Mouse (Mus musculus): ENCODE measurements at regions not wholly inside any gene's neighbourhood (a gene's known extent, or its start where the extent isn't known, plus 50 kb on each side); places are given as distances from the start of the nearest gene placed in this dataset.

DNA sequence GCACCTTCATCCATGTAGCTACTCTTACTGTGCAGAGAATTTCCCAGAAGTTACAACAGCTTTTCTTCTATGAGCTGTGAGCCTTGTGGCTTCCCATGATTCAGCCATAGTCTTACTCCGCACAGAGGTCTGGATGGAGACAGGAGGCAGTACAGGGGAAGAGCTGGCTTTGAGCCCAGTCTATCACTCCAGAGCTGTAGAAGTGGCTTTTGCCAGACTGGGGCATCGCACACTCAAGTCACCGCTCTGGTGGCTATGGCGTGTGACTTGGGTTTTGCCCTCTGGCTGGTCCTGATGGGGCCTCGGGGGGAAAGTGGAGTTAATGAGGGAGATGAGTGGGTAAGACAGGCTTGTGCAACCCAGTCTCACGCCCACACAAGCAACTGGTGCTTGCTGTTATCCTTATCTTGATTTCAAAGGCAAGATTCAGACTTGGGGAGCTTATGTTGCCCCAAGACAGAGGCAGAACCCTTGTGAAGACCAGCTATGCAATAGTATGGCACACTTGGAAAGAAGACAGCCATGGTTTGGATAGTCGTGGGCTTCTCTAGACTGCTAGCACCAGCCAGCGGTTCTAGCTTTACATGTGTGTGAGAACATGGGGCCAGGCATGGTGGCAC, 81.7 kb upstream of the Zfp217 start:
- ATAC-seq (ENCODE audit: insufficient number of reproducible peaks, insufficient read depth, low FRiP score, low read depth) = no peak

DNA sequence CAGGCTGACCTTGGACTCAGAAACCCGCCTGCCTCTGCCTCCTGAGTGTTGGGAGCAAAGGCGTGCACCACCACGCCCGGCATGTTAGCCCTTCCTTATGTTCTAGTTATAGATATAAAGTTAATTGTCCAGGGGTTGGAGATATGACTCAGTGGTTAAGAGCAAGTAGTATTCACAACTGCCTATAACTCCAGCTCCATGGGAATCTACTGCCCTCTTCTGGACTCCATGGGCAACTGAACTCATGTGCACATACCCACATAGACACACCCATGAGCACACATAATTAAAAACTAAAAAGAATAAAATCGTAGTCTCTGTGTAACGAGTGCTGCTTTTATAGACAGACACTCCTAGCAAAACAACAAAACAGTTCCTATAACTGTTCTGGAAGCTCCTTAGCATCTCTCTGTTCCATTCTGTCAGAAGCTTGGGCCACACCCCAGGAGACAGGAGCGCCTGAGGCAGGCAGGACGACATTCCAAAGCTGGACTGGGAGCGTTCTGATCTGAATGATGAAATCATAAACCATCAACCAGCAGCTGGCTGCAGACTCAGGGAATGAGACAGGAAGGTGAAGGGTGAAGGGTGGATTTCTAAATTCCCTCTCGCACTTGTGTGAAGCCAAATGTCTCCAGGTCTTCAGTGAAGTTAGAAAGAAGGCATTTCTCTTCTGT, 80.6 kb upstream of the Zfp217 start:
- Histone ChIP-seq H3K27me3 (ENCODE audit: control insufficient read depth, insufficient read depth, low read length) (no peaks in the 10 kb centered on the region), H3K9me3 (ENCODE audit: control insufficient read depth, low read depth, low read length) (no peaks in the 10 kb centered on the region), H3K27ac (ENCODE audit: low read length) (no peak overlapping the region), H3K4me3 (ENCODE audit: low read depth, low read length) (no peak overlapping the region), H3K9ac (replicated peaks; ENCODE audit: low read depth, low read length) (no peak overlapping the region), H3K4me1 (ENCODE audit: control insufficient read depth, insufficient read depth, low read length) (no peaks in the 10 kb centered on the region), H3K36me3 (ENCODE audit: control insufficient read depth, insufficient read depth, low read length) (no peaks in the 10 kb centered on the region), H3K4me2 (replicated peaks; ENCODE audit: low read depth, low read length) (no peak overlapping the region)
- no peak for ATAC-seq (ENCODE audit: insufficient number of reproducible peaks, insufficient read depth, low FRiP score, low read depth)
- 80% methylated on average over 10 of the region's 10 CpGs for WGBS

More for the DNA sequence above, 81.7 kb upstream of the Zfp217 start:
- Histone ChIP-seq H3K9ac (replicated peaks; ENCODE audit: low read depth, low read length) (no peak overlapping the region), H3K9me3 (ENCODE audit: control insufficient read depth, low read depth, low read length) (no peaks in the 10 kb centered on the region), H3K4me3 (ENCODE audit: low read depth, low read length) (no peak overlapping the region), H3K4me2 (replicated peaks; ENCODE audit: low read depth, low read length) (no peak overlapping the region), H3K4me1 (ENCODE audit: control insufficient read depth, insufficient read depth, low read length) (no peaks in the 10 kb centered on the region), H3K36me3 (ENCODE audit: control insufficient read depth, insufficient read depth, low read length) (no peaks in the 10 kb centered on the region), H3K27me3 (ENCODE audit: control insufficient read depth, insufficient read depth, low read length) (no peaks in the 10 kb centered on the region), H3K27ac (ENCODE audit: low read length) (no peak overlapping the region)
- WGBS = 93% methylated on average over 8 of the region's 8 CpGs

DNA sequence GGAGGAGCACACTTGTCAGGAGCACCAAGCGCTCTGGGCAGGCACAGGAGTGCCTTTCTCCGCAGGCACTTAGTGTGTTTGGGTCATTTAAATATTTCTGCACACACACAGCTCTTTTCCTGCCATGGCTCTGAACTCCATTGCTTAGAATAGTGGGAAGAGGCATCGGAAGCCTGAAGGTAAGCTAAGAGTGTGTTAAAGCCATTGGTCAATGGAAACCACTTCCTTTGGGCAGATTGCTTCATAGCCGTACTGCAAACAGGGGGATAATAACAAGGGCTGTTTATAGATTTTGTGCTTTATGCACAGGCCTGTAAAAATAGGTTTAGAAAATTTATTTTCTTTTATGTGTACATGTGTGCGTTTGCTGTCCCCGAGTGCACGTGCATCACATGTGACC, 76.0 kb upstream of the Zfp217 start:
- Histone ChIP-seq H3K4me2 (replicated peaks; ENCODE audit: low read depth, low read length) (no peak overlapping the region), H3K36me3 (ENCODE audit: control insufficient read depth, insufficient read depth, low read length) (no peaks in the 10 kb centered on the region), H3K9ac (replicated peaks; ENCODE audit: low read depth, low read length) (no peak overlapping the region), H3K4me1 (ENCODE audit: control insufficient read depth, insufficient read depth, low read length) (peaks cover 28% of the 10 kb centered on the region), H3K9me3 (ENCODE audit: control insufficient read depth, low read depth, low read length) (no peaks in the 10 kb centered on the region), H3K27me3 (ENCODE audit: control insufficient read depth, insufficient read depth, low read length) (no peaks in the 10 kb centered on the region), H3K27ac (ENCODE audit: low read length) (no peak overlapping the region), H3K4me3 (ENCODE audit: low read depth, low read length) (no peak overlapping the region)
- ATAC-seq (ENCODE audit: insufficient number of reproducible peaks, insufficient read depth, low FRiP score, low read depth) = no peak
- 73% methylated on average over 7 of the region's 7 CpGs for WGBS

DNA sequence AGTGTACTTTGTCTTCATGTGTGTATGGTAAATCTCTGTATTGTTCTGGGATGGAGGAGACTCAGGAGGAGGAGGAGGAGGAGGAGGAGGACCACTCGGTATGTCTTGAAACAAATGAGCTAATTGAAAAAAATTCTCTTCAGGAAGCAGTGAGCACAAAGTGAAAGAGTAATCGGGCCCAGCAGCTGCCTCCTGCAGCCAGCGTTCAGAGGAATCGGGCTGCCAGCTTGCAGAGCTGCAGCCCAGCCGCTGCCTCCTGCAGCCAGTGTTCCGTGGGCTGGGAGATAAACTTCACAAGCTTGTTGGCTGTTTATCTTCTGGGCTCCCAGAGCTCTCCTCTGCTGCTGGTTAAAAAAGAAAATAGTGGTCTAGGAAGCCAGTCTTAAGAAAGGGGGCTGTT, 74.9 kb upstream of the Zfp217 start:
- Histone ChIP-seq H3K9ac (replicated peaks; ENCODE audit: low read depth, low read length) (no peak overlapping the region), H3K4me2 (replicated peaks; ENCODE audit: low read depth, low read length) (peak overlapping the region; percentile 14), H3K27me3 (ENCODE audit: control insufficient read depth, insufficient read depth, low read length) (no peaks in the 10 kb centered on the region), H3K9me3 (ENCODE audit: control insufficient read depth, low read depth, low read length) (no peaks in the 10 kb centered on the region), H3K4me1 (ENCODE audit: control insufficient read depth, insufficient read depth, low read length) (peaks cover 32% of the 10 kb centered on the region), H3K4me3 (ENCODE audit: low read depth, low read length) (0 out of 2 replicates have a peak overlapping the region, but pooled peaks have one; percentile 11), H3K36me3 (ENCODE audit: control insufficient read depth, insufficient read depth, low read length) (no peaks in the 10 kb centered on the region), H3K27ac (ENCODE audit: low read length) (no peak overlapping the region; the same call in 1 of the 2 replicates)
- 0% methylated on average over 6 of the region's 6 CpGs for WGBS
- no peak for ATAC-seq (ENCODE audit: insufficient number of reproducible peaks, insufficient read depth, low FRiP score, low read depth)

DNA sequence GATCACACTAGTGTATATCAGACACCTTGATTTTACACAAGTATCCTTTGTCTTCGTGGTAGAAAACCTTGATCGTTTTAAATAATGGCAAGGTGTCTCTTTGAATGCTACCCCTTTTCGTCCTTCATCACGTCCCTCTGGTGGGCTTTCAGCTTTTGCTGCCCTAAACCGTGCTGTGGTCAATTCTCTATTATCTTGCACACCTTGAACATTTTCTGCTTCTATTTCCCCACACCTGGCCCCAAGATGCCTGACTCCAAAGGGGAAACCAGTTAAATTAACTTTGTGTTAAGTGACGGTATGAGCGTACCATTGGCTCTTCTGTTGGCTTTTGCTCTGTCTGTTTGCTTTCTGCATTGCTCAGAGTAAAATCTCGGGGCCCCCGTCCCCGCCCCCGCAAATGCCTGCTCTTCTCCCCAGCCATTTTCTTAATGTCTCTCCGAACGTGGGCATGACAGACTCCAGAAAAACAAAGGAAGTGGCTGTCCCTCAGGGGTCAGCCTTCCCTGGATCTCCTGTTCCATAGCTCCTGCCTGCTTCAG, 74.2 kb upstream of the Zfp217 start:
- no peaks in the 10 kb centered on the region for H3K9me3 ChIP-seq (ENCODE audit: control insufficient read depth, low read depth, low read length)
- H3K9ac ChIP-seq (replicated peaks; ENCODE audit: low read depth, low read length) = no peak overlapping the region
- H3K27ac ChIP-seq (ENCODE audit: low read length) = no peak overlapping the region
- 14% methylated on average over 13 of the region's 13 CpGs for WGBS
- peak overlapping the region; percentile 14 for H3K4me2 ChIP-seq (replicated peaks; ENCODE audit: low read depth, low read length)
- peak overlapping the region; percentile 8; the same call in 1 of the 2 replicates for H3K4me3 ChIP-seq (ENCODE audit: low read depth, low read length)
- no peak for ATAC-seq (ENCODE audit: insufficient number of reproducible peaks, insufficient read depth, low FRiP score, low read depth)
- no peaks in the 10 kb centered on the region for H3K36me3 ChIP-seq (ENCODE audit: control insufficient read depth, insufficient read depth, low read length)
- H3K27me3 ChIP-seq (ENCODE audit: control insufficient read depth, insufficient read depth, low read length) = no peaks in the 10 kb centered on the region
- peaks cover 32% of the 10 kb centered on the region for H3K4me1 ChIP-seq (ENCODE audit: control insufficient read depth, insufficient read depth, low read length)

DNA sequence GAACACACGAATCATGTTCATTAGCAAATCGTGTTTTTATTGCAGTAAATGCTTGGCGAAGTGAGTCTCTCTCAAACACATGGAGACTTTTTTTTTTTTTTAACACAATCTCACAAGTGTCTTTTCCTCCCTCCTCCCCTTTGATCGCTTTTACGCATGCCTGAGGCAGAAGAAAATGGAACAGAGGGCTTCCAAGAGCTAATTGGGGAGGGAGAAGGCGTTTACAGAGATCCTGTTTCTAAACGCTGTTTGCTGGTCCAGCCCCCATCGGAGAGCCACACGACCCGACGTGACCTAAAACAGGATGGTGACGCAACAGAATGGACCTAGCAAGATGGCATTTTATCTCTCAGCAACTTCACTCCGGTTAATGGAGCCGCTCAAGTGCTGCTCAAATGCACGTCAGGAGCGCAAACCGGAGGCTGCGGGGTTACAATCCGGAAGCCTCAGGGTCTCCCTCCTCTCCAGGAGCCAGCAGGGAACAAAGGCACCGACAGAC, 73.0 kb upstream of the Zfp217 start:
- no peaks in the 10 kb centered on the region for H3K9me3 ChIP-seq (ENCODE audit: control insufficient read depth, low read depth, low read length)
- H3K9ac ChIP-seq (replicated peaks; ENCODE audit: low read depth, low read length) = peak overlapping the region; percentile 36; the same call in 1 of the 2 replicates
- peaks cover 32% of the 10 kb centered on the region for H3K4me1 ChIP-seq (ENCODE audit: control insufficient read depth, insufficient read depth, low read length)
- H3K4me3 ChIP-seq (ENCODE audit: low read depth, low read length) = peak overlapping the region; percentile 17
- no peak overlapping the region for H3K27ac ChIP-seq (ENCODE audit: low read length)
- H3K36me3 ChIP-seq (ENCODE audit: control insufficient read depth, insufficient read depth, low read length) = no peaks in the 10 kb centered on the region
- 2% methylated on average over 20 of the region's 20 CpGs for WGBS
- H3K4me2 ChIP-seq (replicated peaks; ENCODE audit: low read depth, low read length) = peak overlapping the region; percentile 52
- no peaks in the 10 kb centered on the region for H3K27me3 ChIP-seq (ENCODE audit: control insufficient read depth, insufficient read depth, low read length)
- 0 out of 2 replicates have a peak, but pooled peaks have one; percentile 11 for ATAC-seq (ENCODE audit: insufficient number of reproducible peaks, insufficient read depth, low FRiP score, low read depth)

DNA sequence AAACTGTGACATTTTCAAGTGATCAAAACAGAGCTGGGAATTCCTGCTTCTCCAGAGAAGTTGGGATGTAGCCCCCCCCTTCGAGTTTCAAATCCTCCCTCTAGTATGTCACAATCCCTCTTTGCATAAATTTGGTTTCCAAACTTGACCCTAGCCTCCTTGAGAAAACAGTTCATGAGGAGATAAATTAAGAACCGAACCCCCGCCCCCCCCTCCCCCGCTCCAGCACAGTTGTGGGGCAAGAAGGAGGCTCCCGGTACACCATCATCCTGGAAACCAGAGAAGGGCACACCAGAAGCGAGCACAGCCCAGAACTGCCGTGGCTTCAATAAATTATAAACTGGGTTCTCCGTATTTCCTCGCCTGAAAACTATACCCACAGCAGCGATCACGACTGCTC, 72.5 kb upstream of the Zfp217 start:
- Histone ChIP-seq H3K9ac (replicated peaks; ENCODE audit: low read depth, low read length) (no peak overlapping the region), H3K9me3 (ENCODE audit: control insufficient read depth, low read depth, low read length) (no peaks in the 10 kb centered on the region), H3K4me2 (replicated peaks; ENCODE audit: low read depth, low read length) (peak overlapping the region; percentile 52), H3K27ac (ENCODE audit: low read length) (no peak overlapping the region), H3K4me1 (ENCODE audit: control insufficient read depth, insufficient read depth, low read length) (peaks cover 32% of the 10 kb centered on the region), H3K4me3 (ENCODE audit: low read depth, low read length) (peak overlapping the region; percentile 17), H3K27me3 (ENCODE audit: control insufficient read depth, insufficient read depth, low read length) (no peaks in the 10 kb centered on the region), H3K36me3 (ENCODE audit: control insufficient read depth, insufficient read depth, low read length) (no peaks in the 10 kb centered on the region)
- no peak for ATAC-seq (ENCODE audit: insufficient number of reproducible peaks, insufficient read depth, low FRiP score, low read depth)
- WGBS = 6% methylated on average over 11 of the region's 11 CpGs

DNA sequence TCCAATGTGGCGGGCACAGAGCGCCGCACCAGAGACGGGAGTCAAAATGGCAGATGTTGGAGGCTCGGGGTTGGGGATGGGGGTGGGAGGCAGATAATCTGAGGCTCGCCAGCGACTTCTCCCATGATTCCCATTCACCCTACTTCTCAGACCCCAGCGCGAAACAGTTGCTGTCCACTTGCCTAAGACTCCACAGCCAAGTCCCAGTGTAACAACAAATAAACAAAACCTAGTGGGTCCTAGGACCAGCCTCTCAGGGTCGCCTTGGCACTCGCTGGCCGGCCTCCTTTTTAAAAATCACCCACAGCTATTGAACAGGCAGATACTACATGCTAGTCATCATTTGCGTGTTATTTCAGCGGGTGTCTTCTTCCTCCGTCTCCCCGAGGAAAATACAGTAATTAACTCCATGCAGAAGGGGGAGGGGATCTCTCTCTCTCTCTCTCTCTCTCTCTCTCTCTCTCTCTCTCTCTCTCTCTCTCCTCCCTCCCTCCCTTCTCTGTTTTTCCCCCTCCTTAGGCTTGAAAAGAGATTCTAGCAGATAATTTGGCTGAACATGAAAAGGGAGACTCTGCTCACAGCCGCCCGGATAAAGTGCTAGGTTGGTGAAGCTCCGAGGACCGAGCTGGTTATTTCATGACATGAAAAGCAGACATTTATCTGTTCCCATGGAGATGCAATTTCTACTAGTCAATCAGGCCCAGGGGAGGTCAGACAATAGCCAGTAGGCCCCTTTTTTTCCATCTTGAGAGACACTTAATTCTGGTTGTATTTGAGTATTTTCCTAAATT, 71.9 kb upstream of the Zfp217 start:
- no peak overlapping the region; the same call in 1 of the 2 replicates for H3K9ac ChIP-seq (replicated peaks; ENCODE audit: low read depth, low read length)
- H3K27me3 ChIP-seq (ENCODE audit: control insufficient read depth, insufficient read depth, low read length) = no peaks in the 10 kb centered on the region
- H3K36me3 ChIP-seq (ENCODE audit: control insufficient read depth, insufficient read depth, low read length) = no peaks in the 10 kb centered on the region
- H3K4me2 ChIP-seq (replicated peaks; ENCODE audit: low read depth, low read length) = peak overlapping the region; percentile 52
- H3K4me1 ChIP-seq (ENCODE audit: control insufficient read depth, insufficient read depth, low read length) = peaks cover 32% of the 10 kb centered on the region
- H3K9me3 ChIP-seq (ENCODE audit: control insufficient read depth, low read depth, low read length) = no peaks in the 10 kb centered on the region
- peak overlapping the region; percentile 27 for H3K4me3 ChIP-seq (ENCODE audit: low read depth, low read length)
- no peak overlapping the region for H3K27ac ChIP-seq (ENCODE audit: low read length)
- ATAC-seq (ENCODE audit: insufficient number of reproducible peaks, insufficient read depth, low FRiP score, low read depth) = no peak
- WGBS = 2% methylated on average over 20 of the region's 20 CpGs
